Mouse (Mus musculus) ES-Bruce4 (cell line): ENCODE results near the gene Olfr823. TPM values are rescaled to one million over a fixed set of nuclear protein-coding genes. Genes with fewer than 3 reads are reported as not detected.
A peak's percentile ranks its signal among the peaks of the same experiment; 100 is the strongest.
"Not testable (repeated sequence)": the region's sequence is repeated elsewhere in the genome, so short reads cannot be mapped to it uniquely, and the experiment has no call there.

Experiments used
- H3K27ac ChIP-seq: 2 replicates; pipeline ENCODE4 v1.5.1; 2012; ENCODE audit warnings: low read length, inconsistent platforms; ENCODE audit not compliant: insufficient read depth
- H3K27me3 ChIP-seq: 2 replicates; pipeline ENCODE4 v1.6.1; 2012; ENCODE audit warnings: mild to moderate bottlenecking, low read length, inconsistent platforms; ENCODE audit not compliant: control insufficient read depth, poor library complexity, insufficient read depth, severe bottlenecking
- H3K36me3 ChIP-seq: 2 replicates; pipeline ENCODE4 v1.6.1; 2012; ENCODE audit warnings: inconsistent platforms, mild to moderate bottlenecking, low read length, moderate library complexity; ENCODE audit not compliant: control insufficient read depth, poor library complexity, insufficient read depth, severe bottlenecking
- H3K4me1 ChIP-seq: one replicate; pipeline ENCODE4 v1.8.1; 2011; ENCODE audit warnings: low read length; ENCODE audit not compliant: control insufficient read depth, insufficient read depth
- H3K4me3 ChIP-seq: 2 replicates; pipeline ENCODE4 v1.5.1; 2011; ENCODE audit warnings: low read depth, mild to moderate bottlenecking, low read length
- H3K9ac ChIP-seq: 2 replicates; pipeline ENCODE4 v1.6.1; 2012; ENCODE audit warnings: low read depth, mild to moderate bottlenecking, inconsistent platforms; ENCODE audit not compliant: poor library complexity, severe bottlenecking
- H3K9me3 ChIP-seq: replicated peaks from 2 replicates; pipeline ENCODE4 v1.6.1; 2012; ENCODE audit warnings: mild to moderate bottlenecking, low read length, inconsistent platforms; ENCODE audit not compliant: control insufficient read depth, poor library complexity, insufficient read depth, severe bottlenecking
- CTCF ChIP-seq: IDR thresholded peaks from one replicate; pipeline ENCODE4 v1.8.1; 2011; ENCODE audit warnings: low read depth, low read length
- EP300 ChIP-seq: IDR thresholded peaks from 2 replicates; pipeline ENCODE4 v1.6.1; 2011; ENCODE audit warnings: low read depth, low read length; ENCODE audit not compliant: insufficient read depth
- POLR2A ChIP-seq: IDR thresholded peaks from one replicate; pipeline ENCODE4 v1.8.1; 2011; ENCODE audit warnings: low read length; ENCODE audit not compliant: insufficient read depth
- polyA plus RNA-seq: library from polyadenylated mRNA; stranded (reverse); fragments of >200 nt; gene quantifications from 2 replicates; pipeline ENCODE4 v1.2.4, GENCODE M21; 2011; ENCODE audit warnings: low read depth; ENCODE audit not compliant: missing spikeins, insufficient read depth, insufficient read length

Olfr823 gene
- not detected in 2 replicates for polyA plus RNA-seq

DNA sequence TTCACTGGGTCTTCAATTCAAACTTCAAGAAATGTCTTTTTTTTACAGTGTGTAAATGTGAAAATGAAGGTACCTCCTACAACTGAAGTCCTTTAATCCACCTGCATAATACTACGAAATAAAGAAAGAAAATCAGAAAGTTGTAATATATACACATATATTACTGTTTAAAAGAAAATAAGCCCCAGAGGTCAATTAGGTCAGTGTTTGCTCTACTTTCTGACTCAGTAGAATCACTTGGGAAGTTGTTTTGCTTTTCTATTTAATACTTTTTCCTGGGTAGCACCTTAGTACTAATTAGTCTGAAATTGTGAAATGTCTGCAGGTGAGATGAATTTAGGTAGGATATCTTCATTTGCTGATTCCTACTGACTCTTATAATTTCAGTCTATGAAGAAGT lies at the start of gene Olfr823:
Gene Olfr823, minus strand, starts transcription at position 101 of the 400 bp plus-strand sequence.
- H3K4me1 ChIP-seq, H3K9ac ChIP-seq, H3K27me3 ChIP-seq, H3K4me3 ChIP-seq, H3K36me3 ChIP-seq, H3K9me3 ChIP-seq, H3K27ac ChIP-seq: not testable (repeated sequence)

DNA sequence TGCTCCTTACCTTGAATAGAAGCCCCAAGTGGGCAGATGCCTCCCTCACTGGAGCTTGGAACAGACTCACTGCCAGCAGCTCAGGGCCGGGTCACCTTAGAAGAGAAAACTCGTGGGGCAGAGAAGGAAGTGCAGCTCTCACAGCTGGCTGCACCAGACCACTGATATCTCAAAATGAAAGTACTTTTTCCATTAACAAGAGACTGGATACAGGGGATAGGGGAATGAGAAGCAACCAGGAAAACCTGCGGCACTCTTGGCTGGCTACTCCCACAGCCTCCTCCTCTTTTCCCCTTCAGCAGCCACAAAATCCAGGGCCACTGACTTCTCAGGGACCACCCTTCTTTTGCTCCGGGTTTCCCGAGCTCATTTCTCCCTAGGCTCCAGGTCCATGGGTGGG lies 28.9 kb upstream of the Olfr823 start:
- H3K9ac ChIP-seq, result no peak overlapping the region
- no peak overlapping the region for H3K4me3 ChIP-seq
- H3K4me1 ChIP-seq, result no peaks in the 10 kb centered on the region
- H3K36me3 ChIP-seq, result no peaks in the 10 kb centered on the region
- H3K27me3 ChIP-seq, result no peaks in the 10 kb centered on the region
- H3K9me3 ChIP-seq, result no peaks in the 10 kb centered on the region
- no peak overlapping the region for H3K27ac ChIP-seq
- TF ChIP-seq EP300, result no peak
- no peak for TF ChIP-seq CTCF
- no peak for TF ChIP-seq POLR2A

GRCm38 (mm10) chr10:130142481-130142880 lies 27.3 kb upstream of the Olfr823 start:
- not testable (repeated sequence) for H3K4me1 ChIP-seq, H3K4me3 ChIP-seq, H3K27me3 ChIP-seq, H3K36me3 ChIP-seq, H3K9ac ChIP-seq, H3K27ac ChIP-seq, H3K9me3 ChIP-seq

DNA sequence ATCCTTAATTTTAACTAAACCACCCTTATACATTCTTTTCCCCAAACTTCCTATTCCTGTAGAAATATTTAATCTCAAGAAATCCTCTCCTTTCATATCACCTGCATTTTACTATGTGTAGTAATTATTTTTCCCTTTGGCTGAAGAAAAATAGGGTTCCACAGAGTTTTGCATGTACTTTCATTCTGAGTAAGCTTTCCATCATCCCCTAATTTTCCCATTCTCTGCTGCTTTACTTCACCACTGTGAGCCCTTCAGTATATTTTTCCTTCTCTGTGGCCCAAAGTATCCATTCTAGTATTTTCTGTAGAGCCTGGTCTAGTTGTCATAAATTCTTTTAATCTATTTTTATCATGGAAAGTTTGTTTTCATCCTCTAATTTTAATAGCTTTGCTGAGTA lies 19.6 kb upstream of the Olfr823 start:
- Histone ChIP-seq H3K36me3 (no peaks in the 10 kb centered on the region), H3K9me3 (no peaks in the 10 kb centered on the region), H3K27me3 (no peaks in the 10 kb centered on the region), H3K27ac (no peak overlapping the region), H3K4me1 (no peaks in the 10 kb centered on the region), H3K9ac (no peak overlapping the region), H3K4me3 (no peak overlapping the region)
- no peak for TF ChIP-seq POLR2A
- no peak for TF ChIP-seq EP300
- no peak for TF ChIP-seq CTCF

GRCm38 (mm10) chr10:130129900-130130299 lies 14.7 kb upstream of the Olfr823 start, which contains the start of gene Olfr824:
Gene Olfr824 (minus strand): TSS chr10:130130000.
- H3K27ac ChIP-seq, H3K36me3 ChIP-seq: not testable (repeated sequence)

DNA sequence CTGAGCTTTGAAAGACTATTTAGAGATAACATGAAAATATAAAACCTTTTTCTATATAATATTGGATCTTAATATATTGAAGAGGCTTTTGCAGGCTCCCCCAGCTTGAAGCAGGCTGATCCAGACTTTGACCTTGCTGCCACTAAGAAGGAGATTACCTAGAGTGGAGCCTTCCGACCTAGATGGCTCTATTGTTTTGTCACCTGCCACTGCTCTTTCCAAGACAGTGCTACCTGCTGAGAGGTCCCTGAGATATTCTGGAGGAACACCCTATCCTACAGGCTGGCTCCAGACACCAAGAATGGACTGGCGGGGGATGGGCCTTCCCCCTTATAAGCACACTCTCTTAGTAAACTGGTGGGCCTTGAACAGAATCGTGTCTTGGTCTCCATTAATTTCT lies 862 bp upstream of the Olfr823 start:
- H3K4me1 ChIP-seq, H3K27ac ChIP-seq, H3K9ac ChIP-seq: not testable (repeated sequence)

More at GRCm38 (mm10) chr10:130129900-130130299, 14.7 kb upstream of the Olfr823 start, which contains the start of gene Olfr824:
- not testable (repeated sequence) for H3K4me3 ChIP-seq, H3K9ac ChIP-seq, H3K27me3 ChIP-seq, H3K4me1 ChIP-seq, H3K9me3 ChIP-seq

GRCm38 (mm10) chr10:130096104-130096503 lies 19.1 kb downstream of the Olfr823 start:
- no peak overlapping the region for H3K9ac ChIP-seq
- H3K4me1 ChIP-seq, result no peaks in the 10 kb centered on the region
- no peak overlapping the region for H3K27ac ChIP-seq
- no peak overlapping the region for H3K4me3 ChIP-seq
- no peaks in the 10 kb centered on the region for H3K36me3 ChIP-seq
- no peaks in the 10 kb centered on the region for H3K27me3 ChIP-seq
- TF ChIP-seq POLR2A (no peak), CTCF (no peak), EP300 (no peak)
- no peaks in the 10 kb centered on the region for H3K9me3 ChIP-seq

More for the DNA sequence above, 862 bp upstream of the Olfr823 start:
- H3K9me3 ChIP-seq, H3K4me3 ChIP-seq, H3K27me3 ChIP-seq, H3K36me3 ChIP-seq: not testable (repeated sequence)
- TF ChIP-seq EP300, result 0 out of 2 replicates have a peak, but pooled peaks have one; percentile 48
